Mouse (Mus musculus): Measurements from ENCODE around the gene 1110051M20Rik. TPM values are rescaled to one million over a fixed set of nuclear protein-coding genes. Genes with fewer than 3 reads are reported as not detected.

The 1110051M20Rik gene
- total and polyA plus RNA-seq, 2 experiments from 2014 or later = 141 to 175 TPM

- DNase-seq (ENCODE audit: low spot score) = no peak
- no peak overlapping the region for H3K4me2 ChIP-seq (ENCODE audit: low read depth, low read length)
- H3K36me3 ChIP-seq (ENCODE audit: insufficient read depth, low read length) = no peaks in the 10 kb centered on the region
- ATAC-seq = no peak
- H3K4me3 ChIP-seq (ENCODE audit: low read length) = no peak overlapping the region
- H3K9me3 ChIP-seq (ENCODE audit: low read length) = no peaks in the 10 kb centered on the region
- TF ChIP-seq CTCF (IDR thresholded peaks at IDR 0.05; ENCODE audit: low read depth) = no peak
- no peaks in the 10 kb centered on the region for H3K27me3 ChIP-seq (ENCODE audit: insufficient read depth, low read length)
- no peaks in the 10 kb centered on the region for H3K4me1 ChIP-seq (ENCODE audit: insufficient read depth, low read length)
- no peak overlapping the region for H3K27ac ChIP-seq
- H3K9ac ChIP-seq (replicated peaks; ENCODE audit: low read length) = no peak overlapping the region
These were observed 137.9 kb downstream of the 1110051M20Rik start for GRCm38 (mm10) chr2:91306589-91306988.

DNA sequence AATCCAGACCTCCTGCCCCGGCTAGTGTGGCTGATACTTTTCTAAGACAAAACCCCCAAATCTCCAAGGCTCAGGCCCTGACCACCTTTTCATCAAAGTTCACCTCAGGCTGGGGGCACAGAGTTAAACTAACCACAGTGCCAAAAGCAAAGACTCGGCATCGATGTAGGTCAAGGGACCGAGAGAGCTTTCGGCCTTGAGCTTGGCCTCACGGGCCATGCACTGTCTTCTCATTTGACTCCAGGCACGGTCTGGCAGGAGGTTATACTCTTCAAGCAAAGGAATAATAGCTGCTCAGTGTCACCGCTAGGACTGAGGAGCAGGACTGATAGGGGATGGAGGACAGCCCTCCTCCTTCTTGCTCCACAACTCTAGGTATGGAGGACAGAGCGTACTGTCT is 138.6 kb downstream of the 1110051M20Rik start:
- H3K4me3 ChIP-seq (ENCODE audit: low read length) = no peak overlapping the region
- H3K4me2 ChIP-seq (ENCODE audit: low read depth, low read length) = no peak overlapping the region
- H3K9ac ChIP-seq (replicated peaks; ENCODE audit: low read length) = no peak overlapping the region
- no peaks in the 10 kb centered on the region for H3K4me1 ChIP-seq (ENCODE audit: insufficient read depth, low read length)
- no peak overlapping the region for H3K27ac ChIP-seq
- no peak for ATAC-seq
- 90% methylated on average over 9 of the region's 9 CpGs for WGBS
- H3K27me3 ChIP-seq (ENCODE audit: insufficient read depth, low read length) = no peaks in the 10 kb centered on the region
- no peaks in the 10 kb centered on the region for H3K9me3 ChIP-seq (ENCODE audit: low read length)
- TF ChIP-seq CTCF (IDR thresholded peaks at IDR 0.05; ENCODE audit: low read depth) = no peak
- no peaks in the 10 kb centered on the region for H3K36me3 ChIP-seq (ENCODE audit: insufficient read depth, low read length)
- no peak for DNase-seq (ENCODE audit: low spot score)

GRCm38 (mm10) chr2:91302845-91303244 is 141.7 kb downstream of the 1110051M20Rik start:
- Histone ChIP-seq H3K27me3 (ENCODE audit: insufficient read depth, low read length) (no peaks in the 10 kb centered on the region), H3K36me3 (ENCODE audit: insufficient read depth, low read length) (no peaks in the 10 kb centered on the region), H3K4me1 (ENCODE audit: insufficient read depth, low read length) (no peaks in the 10 kb centered on the region), H3K9me3 (ENCODE audit: low read length) (no peaks in the 10 kb centered on the region), H3K4me2 (ENCODE audit: low read depth, low read length) (no peak overlapping the region), H3K4me3 (ENCODE audit: low read length) (no peak overlapping the region), H3K9ac (replicated peaks; ENCODE audit: low read length) (no peak overlapping the region), H3K27ac (no peak overlapping the region)
- TF ChIP-seq CTCF (IDR thresholded peaks at IDR 0.05; ENCODE audit: low read depth) = no peak
- no peak for ATAC-seq
- no peak for DNase-seq (ENCODE audit: low spot score)
- WGBS = 74% methylated on average over 3 of the region's 3 CpGs

DNA sequence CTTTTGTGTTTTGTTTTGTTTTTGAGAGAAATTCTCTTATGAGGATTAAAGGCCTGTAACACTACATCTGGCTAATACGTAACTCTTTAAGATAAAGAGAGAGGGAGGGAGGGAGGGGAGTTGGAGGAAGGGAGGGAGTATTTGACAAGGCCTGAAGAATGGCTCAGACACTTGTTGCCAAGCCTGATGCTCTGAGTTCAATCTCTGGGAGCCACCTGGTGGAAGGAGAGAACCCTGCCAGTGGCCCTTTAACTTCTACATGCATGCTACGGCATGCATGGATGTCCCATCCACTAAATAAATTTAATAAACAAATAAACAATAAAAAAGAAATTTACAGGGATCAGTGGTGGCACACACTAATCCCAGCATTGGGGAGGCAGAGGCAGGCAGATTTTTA is 142.7 kb downstream of the 1110051M20Rik start:
- Histone ChIP-seq H3K36me3 (ENCODE audit: insufficient read depth, low read length) (no peaks in the 10 kb centered on the region), H3K4me3 (ENCODE audit: low read length) (no peak overlapping the region), H3K4me2 (ENCODE audit: low read depth, low read length) (no peak overlapping the region), H3K9me3 (ENCODE audit: low read length) (no peaks in the 10 kb centered on the region), H3K9ac (replicated peaks; ENCODE audit: low read length) (no peak overlapping the region), H3K27ac (no peak overlapping the region), H3K27me3 (ENCODE audit: insufficient read depth, low read length) (no peaks in the 10 kb centered on the region), H3K4me1 (ENCODE audit: insufficient read depth, low read length) (no peaks in the 10 kb centered on the region)
- DNase-seq (ENCODE audit: low spot score) = no peak
- TF ChIP-seq CTCF (IDR thresholded peaks at IDR 0.05; ENCODE audit: low read depth) = peak; percentile 19; the same call in 1 of the 2 replicates
- WGBS = 86% methylated on average over 2 of the region's 2 CpGs
- ATAC-seq = no peak

DNA sequence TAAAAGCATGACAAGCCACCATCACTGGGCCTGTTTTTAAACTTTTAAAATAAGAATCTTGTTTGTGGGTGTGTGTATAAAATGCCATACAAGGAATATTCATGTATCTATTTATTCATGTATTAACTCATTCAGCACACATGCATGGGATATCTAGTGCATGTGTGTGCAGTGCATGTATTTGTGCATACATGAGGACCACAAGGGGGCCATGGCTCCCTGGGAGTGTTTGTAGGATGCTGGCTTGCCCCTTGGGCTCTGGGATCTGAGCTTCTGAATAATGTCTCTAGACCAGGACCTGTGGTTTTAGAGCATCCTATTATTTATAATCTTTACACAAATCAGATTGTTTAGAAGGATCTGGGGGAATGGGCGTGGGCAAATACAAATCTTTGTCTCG is 143.7 kb downstream of the 1110051M20Rik start:
- no peaks in the 10 kb centered on the region for H3K36me3 ChIP-seq (ENCODE audit: insufficient read depth, low read length)
- DNase-seq (ENCODE audit: low spot score) (no peak), ATAC-seq (no peak)
- H3K4me1 ChIP-seq (ENCODE audit: insufficient read depth, low read length) = no peaks in the 10 kb centered on the region
- peak; percentile 14; the same call in 1 of the 2 replicates for TF ChIP-seq CTCF (IDR thresholded peaks at IDR 0.05; ENCODE audit: low read depth)
- H3K4me3 ChIP-seq (ENCODE audit: low read length) = no peak overlapping the region
- no peak overlapping the region for H3K27ac ChIP-seq
- 94% methylated on average over 2 of the region's 2 CpGs for WGBS
- no peaks in the 10 kb centered on the region for H3K27me3 ChIP-seq (ENCODE audit: insufficient read depth, low read length)
- no peaks in the 10 kb centered on the region for H3K9me3 ChIP-seq (ENCODE audit: low read length)
- H3K4me2 ChIP-seq (ENCODE audit: low read depth, low read length) = no peak overlapping the region
- no peak overlapping the region for H3K9ac ChIP-seq (replicated peaks; ENCODE audit: low read length)

- no peaks in the 10 kb centered on the region for H3K36me3 ChIP-seq (ENCODE audit: insufficient read depth, low read length)
- ATAC-seq = no peak
- no peaks in the 10 kb centered on the region for H3K9me3 ChIP-seq (ENCODE audit: low read length)
- no peaks in the 10 kb centered on the region for H3K4me1 ChIP-seq (ENCODE audit: insufficient read depth, low read length)
- no peak for DNase-seq (ENCODE audit: low spot score)
- no peak overlapping the region for H3K4me3 ChIP-seq (ENCODE audit: low read length)
- 0 out of 2 replicates have a peak overlapping the region, but pooled peaks have one; percentile 12 for H3K27ac ChIP-seq
- WGBS = 66% methylated on average over 3 of the region's 3 CpGs
- no peak overlapping the region for H3K9ac ChIP-seq (replicated peaks; ENCODE audit: low read length)
- no peak overlapping the region for H3K4me2 ChIP-seq (ENCODE audit: low read depth, low read length)
- TF ChIP-seq CTCF (IDR thresholded peaks at IDR 0.05; ENCODE audit: low read depth) = no peak
- no peaks in the 10 kb centered on the region for H3K27me3 ChIP-seq (ENCODE audit: insufficient read depth, low read length)
These were observed 145.3 kb downstream of the 1110051M20Rik start for GRCm38 (mm10) chr2:91299156-91299555.

DNA sequence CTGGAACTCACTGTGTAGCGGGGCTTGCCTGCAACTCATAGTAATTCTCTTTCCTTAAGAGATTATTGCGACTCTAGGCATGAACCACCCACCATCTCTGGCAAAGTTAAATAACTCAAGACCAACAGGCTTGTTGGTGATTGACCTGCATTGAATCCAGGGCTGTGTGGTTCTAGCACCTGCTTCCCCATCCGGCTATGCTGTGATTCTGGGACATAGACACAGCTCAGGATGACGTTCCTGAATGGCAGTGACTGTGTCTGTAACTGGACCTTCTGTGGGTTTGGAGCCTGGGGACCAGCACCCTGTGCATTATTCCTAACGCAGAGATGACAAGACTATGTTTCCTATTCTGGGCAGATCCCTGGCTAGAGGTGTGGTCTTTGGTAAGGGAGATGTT is 148.6 kb downstream of the 1110051M20Rik start:
- no peak overlapping the region for H3K27ac ChIP-seq
- WGBS = 93% methylated on average over 5 of the region's 5 CpGs
- H3K4me1 ChIP-seq (ENCODE audit: insufficient read depth, low read length) = no peaks in the 10 kb centered on the region
- no peaks in the 10 kb centered on the region for H3K27me3 ChIP-seq (ENCODE audit: insufficient read depth, low read length)
- H3K4me3 ChIP-seq (ENCODE audit: low read length) = no peak overlapping the region
- no peak for TF ChIP-seq CTCF (IDR thresholded peaks at IDR 0.05; ENCODE audit: low read depth)
- H3K4me2 ChIP-seq (ENCODE audit: low read depth, low read length) = no peak overlapping the region
- no peaks in the 10 kb centered on the region for H3K36me3 ChIP-seq (ENCODE audit: insufficient read depth, low read length)
- H3K9ac ChIP-seq (replicated peaks; ENCODE audit: low read length) = no peak overlapping the region
- no peak for ATAC-seq
- H3K9me3 ChIP-seq (ENCODE audit: low read length) = no peaks in the 10 kb centered on the region
- no peak for DNase-seq (ENCODE audit: low spot score)

Measured in hindbrain, postnatal 0 days (tissue).